Mouse (Mus musculus) forebrain, embryonic 14.5 days (tissue): ENCODE measurements around the gene Acyp1. TPM values are rescaled to one million over a fixed set of nuclear protein-coding genes. Genes with fewer than 3 reads are reported as not detected.

Source experiments
- ATAC-seq: fragments of 200-750 bp; cut with Nextera tagmentation; 2 replicates; pipeline ENCODE4 v1.8.0; 2017; ENCODE audit warnings: mild to moderate bottlenecking, moderate library complexity
- DNase-seq: peaks from one replicate; pipeline ENCODE4 v3.0.0-alpha.2; 2015; ENCODE audit warnings: low spot score
- H3K27ac ChIP-seq: fragments of 300-500 bp; sonication (generic); 2 replicates; pipeline ENCODE4 v1.5.1; 2014; ENCODE audit warnings: low read depth, mild to moderate bottlenecking, control low read depth, low read length, moderate library complexity
- H3K27me3 ChIP-seq: fragments of 300-500 bp; sonication (generic); replicated peaks from 2 replicates; pipeline ENCODE4 v1.6.1; 2014; ENCODE audit warnings: low read length, control low read depth, mixed read lengths; ENCODE audit not compliant: control insufficient read depth, insufficient read depth
- H3K36me3 ChIP-seq: fragments of 300-500 bp; sonication (generic); 2 replicates; pipeline ENCODE4 v1.6.1; 2014; ENCODE audit warnings: low read length, control low read depth; ENCODE audit not compliant: control insufficient read depth, insufficient read depth
- H3K4me1 ChIP-seq: fragments of 300-500 bp; sonication (generic); 2 replicates; pipeline ENCODE4 v1.6.1; 2014; ENCODE audit warnings: antibody characterized with exemption, low read length, control low read depth; ENCODE audit not compliant: control insufficient read depth, insufficient read depth
- H3K4me2 ChIP-seq: fragments of 300-500 bp; sonication (generic); 2 replicates; pipeline ENCODE4 v1.6.1; 2014; ENCODE audit warnings: mild to moderate bottlenecking, control low read depth, low read length
- H3K4me3 ChIP-seq: fragments of 300-500 bp; sonication (generic); 2 replicates; pipeline ENCODE4 v1.5.1; 2014; ENCODE audit warnings: low read depth, low read length, control low read depth
- H3K9ac ChIP-seq: fragments of 300-500 bp; sonication (generic); 2 replicates; pipeline ENCODE4 v1.6.1; 2014; ENCODE audit warnings: mild to moderate bottlenecking, low read length, control low read depth, moderate library complexity
- H3K9me3 ChIP-seq: fragments of 300-500 bp; sonication (generic); replicated peaks from 2 replicates; pipeline ENCODE4 v1.6.1; 2016; ENCODE audit warnings: low read length, control low read depth, mixed read lengths; ENCODE audit not compliant: control insufficient read depth
- WGBS: fragments of 180-500 bp; shearing (Covaris S2); extraction: QIAGEN DNeasy Blood & Tissue Kit; methylation state at CpG from one replicate; pipeline ENCODE4 v1.1.7; 2014; 5-methylcytosine and 5-hydroxymethylcytosine counted together
- microRNA-seq: library from miRNA; unstranded; fragments of <30 nt; microRNA quantifications from one replicate; pipeline ENCODE4, GENCODE M21; 2016
- polyA plus RNA-seq: library from polyadenylated mRNA; unstranded; fragments of >200 nt; fragmentation: Nextera tagmentation; extraction: Ambion mirVana; gene quantifications from 2 replicates; pipeline ENCODE4 v1.2.1, GENCODE M21; 2014

Gene Acyp1
- polyA plus RNA-seq, 1 experiment from 2014 or later: 65.9 TPM

DNA sequence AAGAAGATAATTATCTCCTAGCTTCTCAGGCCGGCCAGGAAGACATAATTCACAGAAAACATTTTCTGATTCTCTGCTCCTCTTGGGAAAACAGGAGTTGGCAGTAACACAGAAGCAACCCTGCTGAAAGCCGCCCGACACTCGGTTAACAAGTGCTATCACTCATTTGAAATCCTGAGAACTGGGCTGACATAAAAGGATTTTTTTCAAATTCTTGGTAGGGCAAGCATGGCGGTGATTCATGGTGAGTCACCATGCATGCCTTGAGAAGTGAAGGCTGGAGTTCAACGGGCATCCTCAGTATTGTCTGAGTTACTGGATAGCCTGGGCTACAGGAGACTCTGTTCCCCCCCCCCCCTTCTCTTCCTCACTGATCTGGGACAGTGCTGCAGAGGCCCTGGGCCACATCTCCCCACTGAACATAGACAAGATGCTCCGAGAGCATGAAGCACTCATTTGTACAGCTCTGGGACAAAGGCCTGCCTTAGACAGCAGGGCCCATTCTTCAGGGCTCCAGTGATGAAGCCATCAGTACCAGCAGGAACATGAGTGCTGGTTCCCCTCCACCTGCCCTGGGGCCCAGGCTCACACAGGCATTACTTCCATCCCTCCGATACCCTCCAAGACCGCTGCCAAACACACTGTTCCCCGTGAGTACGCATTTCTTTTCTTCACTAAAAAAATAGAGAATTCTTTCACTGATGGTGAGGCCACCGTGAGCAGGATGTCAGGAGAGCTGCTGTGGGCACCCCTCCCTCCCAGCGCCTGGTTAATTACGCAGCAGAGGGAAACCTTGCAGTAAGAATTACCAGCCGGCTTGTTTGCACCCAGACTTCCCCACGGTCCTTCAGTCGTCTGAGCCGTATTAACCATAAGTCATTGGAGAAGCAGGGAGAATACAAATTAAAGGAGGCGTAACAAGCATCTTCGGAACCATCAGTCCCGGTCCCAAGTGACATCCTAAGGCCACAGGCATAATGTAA, 54.6 kb downstream of the Acyp1 start:
- Histone ChIP-seq H3K27me3 (no peaks in the 10 kb centered on the region), H3K4me2 (no peak overlapping the region), H3K36me3 (no peaks in the 10 kb centered on the region; the same call in 1 of the 2 replicates), H3K27ac (no peak overlapping the region), H3K4me1 (no peaks in the 10 kb centered on the region), H3K4me3 (no peak overlapping the region), H3K9me3 (no peaks in the 10 kb centered on the region), H3K9ac (no peak overlapping the region)
- WGBS: 75% methylated on average over 21 of the region's 21 CpGs
- DNase-seq: no peak
- no peak for ATAC-seq

DNA sequence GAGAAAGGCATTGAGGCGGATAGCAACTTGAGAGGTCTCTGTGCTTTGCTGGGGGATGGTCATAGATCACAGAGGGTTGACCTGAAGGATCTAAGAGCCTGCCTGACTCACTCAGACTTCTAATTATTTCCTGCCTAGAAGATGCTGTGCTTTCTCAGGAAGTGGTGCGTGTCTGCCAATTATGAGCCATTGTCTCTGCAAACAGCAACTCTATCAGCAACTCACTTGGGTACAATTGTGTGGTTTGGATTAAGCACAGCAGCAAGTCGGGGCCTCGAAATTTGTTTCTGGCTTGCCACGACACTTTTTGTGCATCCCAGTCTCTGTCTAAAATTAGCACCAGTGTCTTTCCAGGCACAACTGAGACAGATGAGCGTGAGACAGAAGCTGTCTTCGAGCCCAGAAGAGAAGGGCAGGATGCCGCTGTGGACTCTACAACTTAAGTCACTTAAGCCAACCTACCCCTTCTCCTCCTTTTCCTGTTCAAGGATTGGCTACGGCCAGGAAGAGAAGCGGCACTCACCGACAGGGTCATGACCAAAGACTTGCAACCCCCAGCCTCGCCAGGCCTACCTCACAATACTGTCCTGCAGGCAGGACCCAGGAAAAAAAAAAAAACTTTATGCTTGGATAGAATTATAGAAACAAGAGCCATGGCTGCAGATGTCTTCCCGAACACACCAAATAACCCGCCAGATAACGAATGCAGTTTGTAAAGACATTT, 60.2 kb downstream of the Acyp1 start:
- DNase-seq (no peak), ATAC-seq (no peak)
- peaks cover 43% of the 10 kb centered on the region for H3K36me3 ChIP-seq
- no peak overlapping the region for H3K27ac ChIP-seq
- H3K27me3 ChIP-seq: no peaks in the 10 kb centered on the region
- H3K4me3 ChIP-seq: no peak overlapping the region
- WGBS: 56% methylated on average over 15 of the region's 15 CpGs
- H3K9ac ChIP-seq: no peak overlapping the region
- no peaks in the 10 kb centered on the region for H3K9me3 ChIP-seq
- H3K4me1 ChIP-seq: no peaks in the 10 kb centered on the region
- no peak overlapping the region for H3K4me2 ChIP-seq

DNA sequence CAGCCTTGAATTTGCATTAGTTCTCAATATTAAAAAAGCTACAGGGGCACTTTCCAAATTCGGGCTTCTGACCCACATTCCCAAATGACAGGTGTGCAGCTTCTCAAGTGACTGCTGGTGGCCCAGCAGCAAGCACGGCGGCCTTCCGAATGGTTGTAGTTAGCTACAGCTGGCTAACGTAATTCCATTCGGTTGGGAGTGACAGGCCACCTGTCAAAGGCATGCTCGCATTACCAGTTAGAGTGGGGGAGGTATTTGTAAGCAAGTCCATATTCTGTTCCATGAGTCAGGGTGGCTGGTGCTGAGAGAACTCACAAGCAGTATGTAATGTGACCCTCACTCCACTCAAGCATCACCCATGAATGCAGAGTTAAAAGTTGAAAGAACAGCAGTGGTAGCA, 61.0 kb downstream of the Acyp1 start:
- no peak for DNase-seq
- H3K36me3 ChIP-seq: peaks cover 51% of the 10 kb centered on the region

More for the DNA sequence above, 61.0 kb downstream of the Acyp1 start:
- H3K4me2 ChIP-seq: no peak overlapping the region
- WGBS: 75% methylated on average over 7 of the region's 7 CpGs
- H3K4me3 ChIP-seq: no peak overlapping the region
- no peaks in the 10 kb centered on the region for H3K27me3 ChIP-seq
- no peak overlapping the region for H3K9ac ChIP-seq
- no peak overlapping the region for H3K27ac ChIP-seq
- no peaks in the 10 kb centered on the region for H3K9me3 ChIP-seq
- H3K4me1 ChIP-seq: no peaks in the 10 kb centered on the region
- no peak for ATAC-seq

Small RNA genes within 50 kb of the gene (microRNA-seq; reads per million reads assigned to microRNA genes)
- not detected for gene Mir6938

Other genes starting within 250 kb of the Acyp1 start
- 1.3 and 1.6 TPM in 2 replicates for gene Prox2, start 177.7 kb downstream of the Acyp1 start, polyA plus RNA-seq
- 77.5 and 87.1 TPM in 2 replicates for gene Dlst, start 177.6 kb downstream of the Acyp1 start, polyA plus RNA-seq
- gene Rps6kl1, start 137.2 kb downstream of the Acyp1 start, polyA plus RNA-seq: 11.7 and 16.6 TPM in 2 replicates
- gene Pgf, start 110.6 kb downstream of the Acyp1 start, polyA plus RNA-seq: 6.7 and 7.2 TPM in 2 replicates
- 95.5 and 102 TPM in 2 replicates for gene Eif2b2, start 69.0 kb downstream of the Acyp1 start, polyA plus RNA-seq
- 9.0 and 11.1 TPM in 2 replicates for gene Mlh3, start 17.8 kb downstream of the Acyp1 start, polyA plus RNA-seq
- 0.95 and 1.4 TPM in 2 replicates for gene Zc2hc1c, start 153 bp upstream of the Acyp1 start, polyA plus RNA-seq
- 9.5 and 10.4 TPM in 2 replicates for gene Nek9, start 50.9 kb upstream of the Acyp1 start, polyA plus RNA-seq
- 194 and 212 TPM in 2 replicates for gene Tmed10, start 86.4 kb upstream of the Acyp1 start, polyA plus RNA-seq
- 1.2 and 1.4 TPM in 2 replicates for gene Fos, start 185.5 kb upstream of the Acyp1 start, polyA plus RNA-seq